Mouse (Mus musculus): ENCODE results near the gene Grasp. TPM values are rescaled to one million over a fixed set of nuclear protein-coding genes. Genes with fewer than 3 reads are reported as not detected.

Grasp gene
- polyA plus RNA-seq, 1 experiment: 11.0 TPM

DNA sequence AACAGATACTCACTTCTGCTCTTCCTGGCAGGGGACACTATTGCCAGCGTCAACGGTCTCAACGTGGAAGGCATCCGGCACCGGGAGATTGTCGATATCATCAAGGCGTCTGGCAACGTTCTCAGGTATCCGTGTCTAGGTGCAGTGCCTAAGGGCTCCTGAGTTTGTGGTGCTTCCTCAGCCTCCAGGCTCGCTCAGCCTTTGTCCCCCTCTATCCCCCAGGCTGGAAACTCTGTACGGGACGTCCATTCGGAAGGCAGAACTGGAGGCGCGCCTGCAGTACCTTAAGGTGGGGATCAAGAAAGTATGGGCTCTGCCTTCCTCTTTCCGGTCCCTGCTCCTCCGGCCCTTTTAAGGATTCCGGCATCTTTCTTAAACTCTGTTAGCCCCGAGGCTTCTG is 6.5 kb downstream of the Grasp start:
- Histone ChIP-seq H3ac (ENCODE audit: control insufficient read depth, insufficient read length) (no peak overlapping the region), H3K4me2 (ENCODE audit: low read depth) (no peak overlapping the region), H3K4me3 (no peak overlapping the region), H3K27me3 (ENCODE audit: control insufficient read depth, insufficient read depth, insufficient read length) (no peaks in the 10 kb centered on the region), H3K79me2 (ENCODE audit: control insufficient read depth, insufficient read depth) (no peaks in the 10 kb centered on the region), H3K36me3 (ENCODE audit: control insufficient read depth, insufficient read depth) (peaks cover 7% of the 10 kb centered on the region)
- no peak for TF ChIP-seq MYOG (IDR thresholded peaks at IDR 0.05; ENCODE audit: control insufficient read depth in 1 of 3, insufficient read depth in 1 of 3, insufficient read length in 2 of 3, low read depth in 2 of 3)
- no peak for TF ChIP-seq USF1 (IDR thresholded peaks at IDR 0.05; ENCODE audit: low read depth)
- no peak for TF ChIP-seq REST (IDR thresholded peaks at IDR 0.05; ENCODE audit: insufficient read depth, insufficient read length)
- no peak for TF ChIP-seq TCF12 (IDR thresholded peaks at IDR 0.05; ENCODE audit: insufficient read depth, poor library complexity, severe bottlenecking)
- no peak for TF ChIP-seq CEBPB (IDR thresholded peaks at IDR 0.05; ENCODE audit: insufficient read depth, poor library complexity, severe bottlenecking)
- TF ChIP-seq MAX (IDR thresholded peaks at IDR 0.05; ENCODE audit: low read depth): no peak
- TF ChIP-seq SRF (IDR thresholded peaks at IDR 0.05; ENCODE audit: control insufficient read depth, insufficient read length, low read depth): no peak
- no peak for TF ChIP-seq E2F4 (IDR thresholded peaks at IDR 0.05; ENCODE audit: insufficient read depth)
- no peak for TF ChIP-seq TCF3 (IDR thresholded peaks at IDR 0.05; ENCODE audit: insufficient read length, low read depth)
- no peak for TF ChIP-seq POLR2A (IDR thresholded peaks at IDR 0.05; ENCODE audit: insufficient read length, low read depth)
- no peak for TF ChIP-seq MYOD1 (IDR thresholded peaks at IDR 0.05; ENCODE audit: control insufficient read depth in 1 of 3, insufficient read length in 2 of 3, low read depth in 2 of 3)
- no peak for TF ChIP-seq POLR2AphosphoS2 (IDR thresholded peaks at IDR 0.05; ENCODE audit: insufficient read length, low read depth)

DNA sequence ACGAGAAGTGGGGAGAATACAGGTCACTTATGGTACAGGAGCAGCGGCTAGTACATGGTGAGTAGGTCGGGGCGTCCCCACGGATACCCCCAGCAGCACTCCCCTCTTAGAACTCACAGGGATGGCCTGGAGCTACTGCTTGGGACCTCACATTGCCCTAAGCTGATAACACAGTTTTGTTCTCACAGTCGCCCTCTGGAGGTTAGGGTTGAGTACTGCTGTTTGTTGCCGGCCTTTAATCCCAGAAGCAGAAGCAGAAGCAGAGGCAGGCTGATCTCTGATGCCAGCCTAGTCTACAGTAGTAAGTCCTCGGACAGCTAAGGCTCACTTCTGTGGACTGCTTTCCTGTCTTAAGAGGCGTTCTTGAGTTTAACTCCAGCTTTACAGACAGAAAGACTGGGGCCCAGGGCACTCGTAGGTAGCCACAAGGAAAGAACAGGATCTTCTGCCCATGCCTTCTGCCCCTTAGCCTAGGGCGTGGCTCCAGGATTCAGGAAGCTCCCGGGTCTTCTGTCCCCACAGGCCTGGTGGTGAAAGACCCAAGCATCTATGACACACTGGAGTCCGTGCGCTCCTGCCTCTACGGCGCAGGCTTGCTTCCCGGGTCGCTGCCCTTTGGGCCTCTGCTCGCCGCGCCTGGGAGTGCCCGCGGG is 7.1 kb downstream of the Grasp start:
- Histone ChIP-seq H3K79me2 (ENCODE audit: control insufficient read depth, insufficient read depth) (no peaks in the 10 kb centered on the region), H3K36me3 (ENCODE audit: control insufficient read depth, insufficient read depth) (peaks cover 7% of the 10 kb centered on the region), H3K27me3 (ENCODE audit: control insufficient read depth, insufficient read depth, insufficient read length) (no peaks in the 10 kb centered on the region), H3K4me2 (ENCODE audit: low read depth) (no peak overlapping the region), H3K4me3 (no peak overlapping the region), H3ac (ENCODE audit: control insufficient read depth, insufficient read length) (no peak overlapping the region)
- TF ChIP-seq TCF12 (IDR thresholded peaks at IDR 0.05; ENCODE audit: insufficient read depth, poor library complexity, severe bottlenecking) (no peak), CEBPB (IDR thresholded peaks at IDR 0.05; ENCODE audit: insufficient read depth, poor library complexity, severe bottlenecking) (no peak), E2F4 (IDR thresholded peaks at IDR 0.05; ENCODE audit: insufficient read depth) (no peak), MYOG (IDR thresholded peaks at IDR 0.05; ENCODE audit: control insufficient read depth in 1 of 3, insufficient read depth in 1 of 3, insufficient read length in 2 of 3, low read depth in 2 of 3) (no peak), MAX (IDR thresholded peaks at IDR 0.05; ENCODE audit: low read depth) (no peak), POLR2AphosphoS2 (IDR thresholded peaks at IDR 0.05; ENCODE audit: insufficient read length, low read depth) (no peak)

DNA sequence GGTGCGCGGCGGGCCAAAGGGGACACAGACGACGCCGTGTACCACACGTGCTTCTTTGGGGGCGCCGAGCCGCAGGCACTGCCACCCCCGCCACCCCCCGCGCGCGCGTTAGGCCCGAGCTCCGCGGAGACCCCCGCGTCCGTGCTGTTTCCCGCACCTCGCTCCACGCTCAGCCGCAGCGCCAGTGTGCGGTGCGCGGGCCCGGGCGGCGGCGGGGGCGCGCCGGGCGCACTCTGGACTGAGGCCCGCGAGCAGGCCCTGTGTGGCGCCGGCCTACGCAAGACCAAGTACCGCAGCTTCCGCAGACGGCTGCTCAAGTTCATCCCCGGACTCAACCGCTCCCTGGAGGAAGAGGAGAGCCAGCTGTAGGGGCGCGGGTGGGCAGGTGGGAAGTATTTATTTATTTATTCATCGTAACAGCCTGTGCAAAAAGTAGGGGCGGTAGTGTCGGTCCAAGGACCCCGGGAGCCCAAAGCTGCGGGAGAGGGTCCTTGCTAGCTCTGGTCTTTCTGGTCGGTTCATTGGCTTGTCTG is 7.7 kb downstream of the Grasp start:
- Histone ChIP-seq H3K4me3 (no peak overlapping the region), H3K36me3 (ENCODE audit: control insufficient read depth, insufficient read depth) (peaks cover 7% of the 10 kb centered on the region), H3K27me3 (ENCODE audit: control insufficient read depth, insufficient read depth, insufficient read length) (no peaks in the 10 kb centered on the region), H3K79me2 (ENCODE audit: control insufficient read depth, insufficient read depth) (no peaks in the 10 kb centered on the region), H3ac (ENCODE audit: control insufficient read depth, insufficient read length) (no peak overlapping the region), H3K4me2 (ENCODE audit: low read depth) (no peak overlapping the region)
- no peak for TF ChIP-seq E2F4 (IDR thresholded peaks at IDR 0.05; ENCODE audit: insufficient read depth)
- TF ChIP-seq USF1 (IDR thresholded peaks at IDR 0.05; ENCODE audit: low read depth): no peak
- TF ChIP-seq POLR2AphosphoS2 (IDR thresholded peaks at IDR 0.05; ENCODE audit: insufficient read length, low read depth): no peak
- no peak for TF ChIP-seq TCF3 (IDR thresholded peaks at IDR 0.05; ENCODE audit: insufficient read length, low read depth)
- no peak for TF ChIP-seq SRF (IDR thresholded peaks at IDR 0.05; ENCODE audit: control insufficient read depth, insufficient read length, low read depth)
- TF ChIP-seq POLR2A (IDR thresholded peaks at IDR 0.05; ENCODE audit: insufficient read length, low read depth): no peak
- TF ChIP-seq CEBPB (IDR thresholded peaks at IDR 0.05; ENCODE audit: insufficient read depth, poor library complexity, severe bottlenecking): no peak
- TF ChIP-seq MYOD1 (IDR thresholded peaks at IDR 0.05; ENCODE audit: control insufficient read depth in 1 of 3, insufficient read length in 2 of 3, low read depth in 2 of 3): no peak
- TF ChIP-seq MYOG (IDR thresholded peaks at IDR 0.05; ENCODE audit: control insufficient read depth in 1 of 3, insufficient read depth in 1 of 3, insufficient read length in 2 of 3, low read depth in 2 of 3): no peak
- TF ChIP-seq TCF12 (IDR thresholded peaks at IDR 0.05; ENCODE audit: insufficient read depth, poor library complexity, severe bottlenecking): no peak
- TF ChIP-seq MAX (IDR thresholded peaks at IDR 0.05; ENCODE audit: low read depth): no peak
- no peak for TF ChIP-seq REST (IDR thresholded peaks at IDR 0.05; ENCODE audit: insufficient read depth, insufficient read length)

DNA sequence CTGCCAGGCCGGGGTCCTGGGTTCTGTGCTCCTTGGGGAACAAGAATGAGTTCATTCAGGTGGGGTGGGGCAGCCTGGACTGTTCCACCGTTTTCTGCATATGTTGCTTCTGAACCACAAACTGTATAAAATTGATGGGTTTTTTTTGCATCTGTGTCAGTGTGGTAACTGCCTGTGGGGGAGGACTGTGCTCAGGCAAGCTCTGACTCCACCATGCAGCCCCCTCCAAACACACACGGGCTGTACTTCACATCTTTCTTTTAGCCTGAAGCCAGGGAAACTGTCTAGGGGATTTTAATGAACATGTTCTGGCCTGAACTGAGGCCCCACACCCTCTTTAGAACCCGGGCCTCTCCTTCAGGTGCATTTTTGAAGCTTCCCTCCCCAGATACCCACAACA is 8.6 kb downstream of the Grasp start:
- no peak for TF ChIP-seq CEBPB (IDR thresholded peaks at IDR 0.05; ENCODE audit: insufficient read depth, poor library complexity, severe bottlenecking)
- TF ChIP-seq POLR2AphosphoS2 (IDR thresholded peaks at IDR 0.05; ENCODE audit: insufficient read length, low read depth): no peak
- TF ChIP-seq TCF3 (IDR thresholded peaks at IDR 0.05; ENCODE audit: insufficient read length, low read depth): no peak
- no peak for TF ChIP-seq SRF (IDR thresholded peaks at IDR 0.05; ENCODE audit: control insufficient read depth, insufficient read length, low read depth)
- no peak for TF ChIP-seq MYOG (IDR thresholded peaks at IDR 0.05; ENCODE audit: control insufficient read depth in 1 of 3, insufficient read depth in 1 of 3, insufficient read length in 2 of 3, low read depth in 2 of 3)
- TF ChIP-seq E2F4 (IDR thresholded peaks at IDR 0.05; ENCODE audit: insufficient read depth): no peak
- no peak for TF ChIP-seq USF1 (IDR thresholded peaks at IDR 0.05; ENCODE audit: low read depth)
- no peak for TF ChIP-seq TCF12 (IDR thresholded peaks at IDR 0.05; ENCODE audit: insufficient read depth, poor library complexity, severe bottlenecking)
- TF ChIP-seq MAX (IDR thresholded peaks at IDR 0.05; ENCODE audit: low read depth): no peak
- TF ChIP-seq MYOD1 (IDR thresholded peaks at IDR 0.05; ENCODE audit: control insufficient read depth in 1 of 3, insufficient read length in 2 of 3, low read depth in 2 of 3): no peak
- TF ChIP-seq REST (IDR thresholded peaks at IDR 0.05; ENCODE audit: insufficient read depth, insufficient read length): no peak
- TF ChIP-seq POLR2A (IDR thresholded peaks at IDR 0.05; ENCODE audit: insufficient read length, low read depth): no peak
- H3K4me3 ChIP-seq: no peak overlapping the region
- no peaks in the 10 kb centered on the region for H3K79me2 ChIP-seq (ENCODE audit: control insufficient read depth, insufficient read depth)
- peaks cover 7% of the 10 kb centered on the region for H3K36me3 ChIP-seq (ENCODE audit: control insufficient read depth, insufficient read depth)
- no peak overlapping the region for H3K4me2 ChIP-seq (ENCODE audit: low read depth)
- H3ac ChIP-seq (ENCODE audit: control insufficient read depth, insufficient read length): no peak overlapping the region
- H3K27me3 ChIP-seq (ENCODE audit: control insufficient read depth, insufficient read depth, insufficient read length): no peaks in the 10 kb centered on the region
